Mouse (Mus musculus): Measurements from ENCODE around the gene Acsf2. TPM values are rescaled to one million over a fixed set of nuclear protein-coding genes. Genes with fewer than 3 reads are reported as not detected.
A peak's percentile ranks its signal among the peaks of the same experiment; 100 is the strongest.

Acsf2 gene
- total and polyA plus RNA-seq, 3 experiments, result 4.5 to 25.7 (median 7.5) TPM

DNA sequence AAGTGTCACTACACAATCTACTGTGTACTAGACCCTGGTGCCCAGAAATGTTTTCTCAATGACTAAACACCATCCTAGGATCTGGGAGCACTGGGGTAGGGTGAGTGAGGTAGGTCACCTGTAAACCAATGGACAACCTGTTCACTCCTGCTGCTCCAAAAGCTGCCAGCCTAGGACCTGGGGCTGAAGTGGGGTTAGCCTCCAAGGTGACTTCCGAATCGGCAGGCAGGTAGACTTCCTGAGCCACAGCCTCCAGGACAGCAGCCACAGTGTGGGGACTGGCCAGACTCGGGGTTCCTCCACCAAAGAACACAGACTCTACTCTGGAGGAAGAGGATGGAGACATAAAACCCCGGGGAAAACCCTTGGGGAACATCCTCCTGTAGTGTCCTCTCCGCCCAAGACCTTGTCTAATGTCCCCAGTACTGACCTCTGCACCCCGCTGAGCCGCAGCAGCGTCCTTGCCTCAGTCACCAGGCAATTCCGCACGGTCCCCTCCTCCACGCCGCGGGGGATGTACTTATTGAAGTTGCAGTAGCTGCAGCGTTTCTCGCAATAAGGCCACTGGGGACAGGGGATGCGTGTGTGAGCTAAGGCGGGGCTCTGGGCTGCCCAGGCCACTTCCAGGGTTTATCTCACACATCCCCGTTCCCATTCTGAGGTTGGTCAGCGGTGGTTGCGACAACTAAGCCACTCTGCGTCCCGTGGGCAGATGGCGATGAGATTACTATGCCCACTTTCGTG lies 53.5 kb downstream of the Acsf2 start:
- Histone ChIP-seq H3K4me2 (ENCODE audit: insufficient read depth, low read depth, poor library complexity, severe bottlenecking) (peak overlapping the region; percentile 50), H3K79me2 (replicated peaks; ENCODE audit: control insufficient read depth, extremely low read depth, insufficient read depth, poor library complexity, severe bottlenecking) (no peaks in the 10 kb centered on the region), H3K4me3 (replicated peaks in 1 of 3; ENCODE audit: low read depth in 2 of 3, low read length in 2 of 3, poor library complexity in 1 of 3) (peak overlapping the region; percentile 59 to 94 (median 64)), H3K9me3 (replicated peaks; ENCODE audit: low read length) (peaks cover 3% of the 10 kb centered on the region), H3K36me3 (replicated peaks in 1 of 2; ENCODE audit: control insufficient read depth in 1 of 2, insufficient read depth in 1 of 2, low read length in 1 of 2) (peaks cover 0 to 34% of the 10 kb centered on the region in 2 experiments), H3K27me3 (replicated peaks) (no peaks in the 10 kb centered on the region), H3K27ac (ENCODE audit: insufficient read depth, low read depth) (no peak overlapping the region), H3K9ac (ENCODE audit: insufficient read depth, low read depth) (peak overlapping the region; percentile 28), H3K4me1 (ENCODE audit: control insufficient read depth in 1 of 2, insufficient read depth in 2 of 2) (peaks cover 2 to 25% of the 10 kb centered on the region in 2 experiments)
- dilution Hi-C loops (cut with MboI; ENCODE audit: extremely low pct_ligation_motif_present, extremely low pct_unique_long_range_greater_than_20kb, low sequenced_read_pairs) (no loop called here), in situ Hi-C loops (cut with MboI; ENCODE audit: low pct_ligation_motif_present, low pct_unique_long_range_greater_than_20kb, low sequenced_read_pairs) (no loop called here)
- peak; percentile 34 for DNase-seq (ENCODE audit: extremely low read depth)
- TF ChIP-seq TCF12 (IDR thresholded peaks at IDR 0.05; ENCODE audit: low read depth, low read length) (no peak), JUN (IDR thresholded peaks at IDR 0.05; ENCODE audit: insufficient read depth, low read depth, low read length) (no peak), USF1 (IDR thresholded peaks at IDR 0.05; ENCODE audit: low read depth, low read length) (no peak), ELF1 (IDR thresholded peaks at IDR 0.05; ENCODE audit: low read depth, low read length) (no peak), ZC3H11A (IDR thresholded peaks at IDR 0.05; ENCODE audit: low read depth, low read length) (no peak), HCFC1 (IDR thresholded peaks at IDR 0.05; ENCODE audit: low read depth, low read length) (no peak), PAX5 (IDR thresholded peaks at IDR 0.05; ENCODE audit: low read length) (no peak), NRF1 (IDR thresholded peaks at IDR 0.05; ENCODE audit: low read depth, low read length) (no peak), MAX (IDR thresholded peaks at IDR 0.05; ENCODE audit: low read length) (no peak), POLR2A (IDR thresholded peaks at IDR 0.05; ENCODE audit: low read depth, low read length) (no peak), UBTF (IDR thresholded peaks at IDR 0.05; ENCODE audit: low read depth, low read length) (no peak), ETS1 (conservative IDR thresholded peaks at IDR 0.05; ENCODE audit: low read depth, low read length) (no peak), BHLHE40 (IDR thresholded peaks at IDR 0.05; ENCODE audit: low read depth, low read length) (no peak), E2F4 (IDR thresholded peaks at IDR 0.05; ENCODE audit: insufficient replicate concordance, low read depth, low read length) (no peak), ZKSCAN1 (IDR thresholded peaks at IDR 0.05; ENCODE audit: borderline replicate concordance, low read depth, low read length) (no peak), EP300 (IDR thresholded peaks at IDR 0.05; ENCODE audit: low read length) (no peak), CHD2 (IDR thresholded peaks at IDR 0.05; ENCODE audit: low read length) (no peak; the same call in 1 of the 2 replicates), NELFE (IDR thresholded peaks at IDR 0.05; ENCODE audit: low read depth, low read length) (no peak)

DNA sequence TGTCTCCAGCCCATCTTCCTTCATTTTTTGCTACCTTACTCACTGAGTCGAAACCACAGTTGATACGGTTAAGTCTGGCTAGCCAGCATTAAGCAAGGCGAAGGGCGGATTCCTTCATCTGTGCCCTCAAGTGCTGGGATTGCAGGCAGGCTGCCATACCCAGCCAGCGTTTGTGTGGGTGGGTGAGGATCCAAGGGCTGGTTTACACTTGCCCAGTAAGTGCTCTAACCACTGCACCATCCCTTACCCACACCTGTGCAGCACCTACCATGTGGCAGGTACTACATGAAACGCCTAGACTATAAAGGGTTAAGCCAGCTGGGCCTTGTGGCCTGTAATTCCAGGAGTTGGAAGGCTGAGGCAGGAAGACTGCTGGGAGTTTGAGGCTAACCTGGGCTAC lies 54.4 kb downstream of the Acsf2 start:
- H3K27me3 ChIP-seq (replicated peaks), result no peaks in the 10 kb centered on the region
- H3K4me2 ChIP-seq (ENCODE audit: insufficient read depth, low read depth, poor library complexity, severe bottlenecking), result no peak overlapping the region
- peaks cover 3% of the 10 kb centered on the region for H3K9me3 ChIP-seq (replicated peaks; ENCODE audit: low read length)
- DNase-seq (ENCODE audit: extremely low read depth), result no peak
- no peak for TF ChIP-seq CHD2 (IDR thresholded peaks at IDR 0.05; ENCODE audit: low read length)
- no peak for TF ChIP-seq MXI1 (IDR thresholded peaks at IDR 0.05; ENCODE audit: low read depth, low read length)
- TF ChIP-seq MAFK (IDR thresholded peaks at IDR 0.05; ENCODE audit: insufficient replicate concordance, low read length), result no peak
- TF ChIP-seq BHLHE40 (IDR thresholded peaks at IDR 0.05; ENCODE audit: low read depth, low read length), result no peak
- no peak for TF ChIP-seq USF2 (conservative IDR thresholded peaks at IDR 0.05; ENCODE audit: low read depth, low read length)
- TF ChIP-seq RCOR1 (conservative IDR thresholded peaks at IDR 0.05; ENCODE audit: low read depth, low read length), result no peak
- TF ChIP-seq SMC3 (IDR thresholded peaks at IDR 0.05; ENCODE audit: low read depth, low read length), result no peak
- TF ChIP-seq ZNF384 (IDR thresholded peaks at IDR 0.05; ENCODE audit: low read depth, low read length), result no peak
- TF ChIP-seq HCFC1 (IDR thresholded peaks at IDR 0.05; ENCODE audit: low read depth, low read length), result no peak
- no peak for TF ChIP-seq POLR2A (IDR thresholded peaks at IDR 0.05; ENCODE audit: low read depth, low read length)
- TF ChIP-seq KAT2A (IDR thresholded peaks at IDR 0.05; ENCODE audit: insufficient replicate concordance, low read length), result no peak
- no peak for TF ChIP-seq GABPA (IDR thresholded peaks at IDR 0.05; ENCODE audit: insufficient replicate concordance, low read depth, low read length)
- TF ChIP-seq TBP (conservative IDR thresholded peaks at IDR 0.05; ENCODE audit: low read depth, low read length), result no peak
- TF ChIP-seq SIN3A (IDR thresholded peaks at IDR 0.05; ENCODE audit: low read length), result no peak
- TF ChIP-seq PAX5 (IDR thresholded peaks at IDR 0.05; ENCODE audit: low read length), result no peak
- no peak for TF ChIP-seq JUN (IDR thresholded peaks at IDR 0.05; ENCODE audit: insufficient read depth, low read depth, low read length)
- H3K36me3 ChIP-seq (replicated peaks in 1 of 2; ENCODE audit: control insufficient read depth in 1 of 2, insufficient read depth in 1 of 2, low read length in 1 of 2), result peaks cover 1 to 41% of the 10 kb centered on the region in 2 experiments
- dilution Hi-C loops (cut with MboI; ENCODE audit: extremely low pct_ligation_motif_present, extremely low pct_unique_long_range_greater_than_20kb, low sequenced_read_pairs), result no loop called here
- no peak overlapping the region for H3K27ac ChIP-seq (ENCODE audit: insufficient read depth, low read depth)
- H3K9ac ChIP-seq (ENCODE audit: insufficient read depth, low read depth), result no peak overlapping the region
- H3K4me3 ChIP-seq (replicated peaks in 1 of 3; ENCODE audit: low read depth in 2 of 3, low read length in 2 of 3, poor library complexity in 1 of 3), result no peak overlapping the region
- no peaks in the 10 kb centered on the region for H3K79me2 ChIP-seq (replicated peaks; ENCODE audit: control insufficient read depth, extremely low read depth, insufficient read depth, poor library complexity, severe bottlenecking)
- H3K4me1 ChIP-seq (ENCODE audit: control insufficient read depth in 1 of 2, insufficient read depth in 2 of 2), result peaks cover 2 to 25% of the 10 kb centered on the region in 2 experiments
- in situ Hi-C loops (cut with MboI; ENCODE audit: low pct_ligation_motif_present, low pct_unique_long_range_greater_than_20kb, low sequenced_read_pairs), result no loop called here
